Comparison of ENCODE assay signal across 13 mouse cellular contexts in the genomic region with DNA sequence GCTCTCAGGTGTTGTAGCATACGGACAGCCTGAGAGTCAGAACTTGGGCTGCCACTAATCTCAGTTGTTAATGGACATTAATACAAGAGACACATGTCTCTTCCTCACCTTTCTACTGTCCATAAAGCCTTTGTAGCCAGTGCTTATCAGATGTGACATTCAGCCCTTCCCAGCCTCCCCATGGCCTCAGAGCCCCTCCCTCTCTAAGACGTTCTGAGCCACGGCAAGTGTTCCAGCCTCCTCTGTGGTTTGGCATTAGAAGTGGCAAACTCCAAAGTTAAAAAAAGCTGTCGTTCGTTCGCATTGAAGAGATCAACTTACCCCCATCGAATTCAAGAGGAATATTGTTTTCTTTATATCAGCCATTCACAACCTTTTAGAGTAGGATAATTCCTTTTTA.
"Had no signal": no experiment of that assay in that cellular context is flagged by ENCODE, and none has a peak within 500 bp of the region (broad histone marks: within the 10 kb centered on the region; RNA-seq: fewer than 3 reads in every experiment).

No protein-coding gene starts in this region.

- H3K27me3 ChIP-seq: limb, embryonic 13.5 days; midbrain, embryonic 12.5 days; neural tube, embryonic 15.5 days had no signal

- H3K4me3 ChIP-seq: limb, embryonic 13.5 days; midbrain, embryonic 12.5 days; neural tube, embryonic 15.5 days had no signal

- H3K9ac ChIP-seq: limb, embryonic 13.5 days; liver, embryonic 14.5 days; midbrain, embryonic 12.5 days; neural tube, embryonic 15.5 days had no signal

- ATAC-seq: midbrain, embryonic 16.5 days had no signal

- H3K36me3 ChIP-seq: limb, embryonic 13.5 days; midbrain, embryonic 12.5 days; neural tube, embryonic 15.5 days had no signal

- H3K9me3 ChIP-seq: limb, embryonic 13.5 days; midbrain, embryonic 12.5 days; neural tube, embryonic 15.5 days had no signal

- H3K4me2 ChIP-seq: limb, embryonic 13.5 days; midbrain, embryonic 12.5 days; neural tube, embryonic 15.5 days had no signal

- H3K27ac ChIP-seq: limb, embryonic 13.5 days; liver, embryonic 14.5 days; midbrain, embryonic 12.5 days; neural tube, embryonic 15.5 days had no signal

- DNase-seq: kidney, adult 8-10 months; kidney, postnatal 25 days; left cerebral cortex, postnatal 4 days; lung, adult 18-20 months; right cerebral cortex, adult 18-20 months; right cerebral cortex, postnatal 25 days; thymus, adult 18-20 months; thymus, postnatal 14 days had no signal
